In genomic region chr13:51996163-51996562, GRCm38 (mm10) we compare ENCODE assay signal across 27 mouse cellular contexts.
DNase-seq lines count a peak whose midpoint lies in the region; ATAC-seq and TF ChIP-seq lines count a peak whose summit lies in the region.
"Had no signal": no experiment of that assay in that cellular context is flagged by ENCODE, and none has a peak within 500 bp of the region (broad histone marks: within the 10 kb centered on the region; RNA-seq: fewer than 3 reads in every experiment).

No protein-coding gene starts in this region.

- no peak for TF ChIP-seq CTCF in C2C12 (IDR thresholded peaks at IDR 0.05; ENCODE audit: control insufficient read depth, insufficient read depth, insufficient read length)
- TF ChIP-seq CTCF in hindbrain, postnatal 0 days (IDR thresholded peaks at IDR 0.05; ENCODE audit: low read depth) = no peak
- TF ChIP-seq CTCF in forebrain, postnatal 0 days (IDR thresholded peaks at IDR 0.05; ENCODE audit: low read depth) = no peak

- H3ac ChIP-seq in C2C12 (ENCODE audit: control insufficient read depth, insufficient read length, low read depth) (no peak overlapping the region), myocyte (ENCODE audit: control insufficient read depth, insufficient read length) (no peak overlapping the region)

- H3K36me3 ChIP-seq in C2C12 (ENCODE audit: control insufficient read depth, insufficient read depth) (no peaks in the 10 kb centered on the region), myocyte (ENCODE audit: control insufficient read depth, insufficient read depth) (no peaks in the 10 kb centered on the region)
- H3K36me3 ChIP-seq in hindbrain, postnatal 0 days (ENCODE audit: insufficient read depth, low read length) = no peaks in the 10 kb centered on the region
- no peaks in the 10 kb centered on the region for H3K36me3 ChIP-seq in forebrain, postnatal 0 days (ENCODE audit: insufficient read depth)
- H3K36me3 ChIP-seq: embryonic facial prominence, embryonic 13.5 days; heart, embryonic 15.5 days; hindbrain, embryonic 12.5 days; limb, embryonic 12.5 days; lung, embryonic 15.5 days; midbrain, embryonic 13.5 days had no signal

- peak; percentile 65 for DNase-seq in 3T3-L1 (ENCODE audit: low read depth, low spot score)
- DNase-seq in induced T-regulatory cell, adult 2 months (ENCODE audit: low read depth) = peak; percentile 62
- DNase-seq in hindbrain, postnatal 0 days (ENCODE audit: low spot score) = no peak
- no peak for DNase-seq in urinary bladder, postnatal 36 days (ENCODE audit: low spot score in 2 of 2)
- no peak for DNase-seq in forebrain, postnatal 0 days
- DNase-seq: adrenal gland, postnatal 10 days; cerebellum, adult 11-12 months; cerebellum, adult 9-11 months; kidney, adult 9 months; kidney, postnatal 10 days; layer of hippocampus, adult 9-11 months; lung, postnatal 4 days; right cerebral cortex, postnatal 25 days; thymus, adult 18-20 months; thymus, postnatal 36 days had no signal

- no peak overlapping the region for H3K9ac ChIP-seq in hindbrain, postnatal 0 days (replicated peaks; ENCODE audit: low read length)
- no peak overlapping the region for H3K9ac ChIP-seq in forebrain, postnatal 0 days
- H3K9ac ChIP-seq: embryonic facial prominence, embryonic 13.5 days; heart, embryonic 15.5 days; hindbrain, embryonic 12.5 days; limb, embryonic 12.5 days; lung, embryonic 15.5 days; midbrain, embryonic 13.5 days had no signal

- H3K79me2 ChIP-seq in C2C12 (ENCODE audit: control insufficient read depth, insufficient read depth) = no peaks in the 10 kb centered on the region
- no peaks in the 10 kb centered on the region for H3K79me2 ChIP-seq in myocyte (ENCODE audit: control insufficient read depth, insufficient read depth)

- TF ChIP-seq POLR2A in myocyte (IDR thresholded peaks at IDR 0.05; ENCODE audit: insufficient read length, low read depth) = no peak

- no peak overlapping the region for H3K27ac ChIP-seq in hindbrain, postnatal 0 days
- no peak overlapping the region for H3K27ac ChIP-seq in forebrain, postnatal 0 days (ENCODE audit: low read depth, low read length)
- H3K27ac ChIP-seq: embryonic facial prominence, embryonic 13.5 days; heart, embryonic 15.5 days; hindbrain, embryonic 12.5 days; limb, embryonic 12.5 days; lung, embryonic 15.5 days; midbrain, embryonic 13.5 days had no signal

- 68% methylated on average over 4 of the region's 4 CpGs for WGBS in hindbrain, postnatal 0 days
- 75% methylated on average over 4 of the region's 4 CpGs for WGBS in forebrain, postnatal 0 days

- H3K79me3 ChIP-seq in C2C12 (ENCODE audit: low read depth) = no peaks in the 10 kb centered on the region

- H3K27me3 ChIP-seq in C2C12 (ENCODE audit: control insufficient read depth, insufficient read depth, insufficient read length) (no peaks in the 10 kb centered on the region), myocyte (ENCODE audit: control insufficient read depth, insufficient read depth, insufficient read length) (no peaks in the 10 kb centered on the region)
- H3K27me3 ChIP-seq in hindbrain, postnatal 0 days (ENCODE audit: insufficient read depth, low read length) = no peaks in the 10 kb centered on the region
- H3K27me3 ChIP-seq in forebrain, postnatal 0 days (ENCODE audit: insufficient read depth, low read length) = no peaks in the 10 kb centered on the region
- H3K27me3 ChIP-seq: embryonic facial prominence, embryonic 13.5 days; heart, embryonic 15.5 days; hindbrain, embryonic 12.5 days; limb, embryonic 12.5 days; lung, embryonic 15.5 days; midbrain, embryonic 13.5 days had no signal

- H3K4me3 ChIP-seq in C2C12 (ENCODE audit: insufficient read depth, poor library complexity, severe bottlenecking) (no peak overlapping the region), myocyte (no peak overlapping the region)
- H3K4me3 ChIP-seq in hindbrain, postnatal 0 days (ENCODE audit: low read length) = no peak overlapping the region
- H3K4me3 ChIP-seq in forebrain, postnatal 0 days (ENCODE audit: low read depth, low read length) = no peak overlapping the region
- H3K4me3 ChIP-seq: embryonic facial prominence, embryonic 13.5 days; erythroblast, embryonic 14.5 days; heart, embryonic 15.5 days; hindbrain, embryonic 12.5 days; limb, embryonic 12.5 days; lung, embryonic 15.5 days; midbrain, embryonic 13.5 days had no signal

- no peak for ATAC-seq in hindbrain, postnatal 0 days
- no peak for ATAC-seq in forebrain, postnatal 0 days
- ATAC-seq: CD4-positive, CD25-positive, alpha-beta regulatory T cell, adult 4 months; forebrain, embryonic 16.5 days; intestine, postnatal 0 days; midbrain, embryonic 13.5 days had no signal

- peak overlapping the region; percentile 32 for H3K4me2 ChIP-seq in myocyte (ENCODE audit: low read depth)
- no peak overlapping the region for H3K4me2 ChIP-seq in hindbrain, postnatal 0 days (ENCODE audit: low read depth, low read length)
- no peak overlapping the region for H3K4me2 ChIP-seq in forebrain, postnatal 0 days (ENCODE audit: low read depth)
- H3K4me2 ChIP-seq: embryonic facial prominence, embryonic 13.5 days; heart, embryonic 15.5 days; hindbrain, embryonic 12.5 days; limb, embryonic 12.5 days; lung, embryonic 15.5 days; midbrain, embryonic 13.5 days had no signal

- H3K4me1 ChIP-seq in hindbrain, postnatal 0 days (ENCODE audit: insufficient read depth, low read length) = no peaks in the 10 kb centered on the region
- H3K4me1 ChIP-seq in forebrain, postnatal 0 days (ENCODE audit: insufficient read depth) = no peaks in the 10 kb centered on the region
- H3K4me1 ChIP-seq: hindbrain, embryonic 12.5 days; midbrain, embryonic 13.5 days had no signal

- no peaks in the 10 kb centered on the region for H3K9me3 ChIP-seq in hindbrain, postnatal 0 days (ENCODE audit: low read length)
- H3K9me3 ChIP-seq in forebrain, postnatal 0 days (ENCODE audit: low read length) = no peaks in the 10 kb centered on the region
- H3K9me3 ChIP-seq: embryonic facial prominence, embryonic 13.5 days; heart, embryonic 15.5 days; hindbrain, embryonic 12.5 days; limb, embryonic 12.5 days; lung, embryonic 15.5 days; midbrain, embryonic 13.5 days had no signal

TF ChIP-seq in C2C12, 6 proteins besides CTCF, POLR2A, EP300 and RAD21:
- TF ChIP-seq CEBPB (IDR thresholded peaks at IDR 0.05; ENCODE audit: low read depth) (no peak), MYOD1 (IDR thresholded peaks at IDR 0.05; ENCODE audit: control insufficient read depth, insufficient read length, low read depth) (peak; percentile 33), MAX (IDR thresholded peaks at IDR 0.05) (peak; percentile 16)

TF ChIP-seq in myocyte, 11 proteins besides CTCF, POLR2A, EP300 and RAD21:
- TF ChIP-seq MYOG (IDR thresholded peaks at IDR 0.05; ENCODE audit: control insufficient read depth in 1 of 3, insufficient read depth in 1 of 3, insufficient read length in 2 of 3, low read depth in 2 of 3) (no peak), USF1 (IDR thresholded peaks at IDR 0.05; ENCODE audit: low read depth) (no peak), REST (IDR thresholded peaks at IDR 0.05; ENCODE audit: insufficient read depth, insufficient read length) (no peak), CEBPB (IDR thresholded peaks at IDR 0.05; ENCODE audit: insufficient read depth, poor library complexity, severe bottlenecking) (no peak), TCF3 (IDR thresholded peaks at IDR 0.05; ENCODE audit: insufficient read length, low read depth) (no peak), POLR2AphosphoS2 (IDR thresholded peaks at IDR 0.05; ENCODE audit: insufficient read length, low read depth) (no peak), TCF12 (IDR thresholded peaks at IDR 0.05; ENCODE audit: insufficient read depth, poor library complexity, severe bottlenecking) (no peak), MAX (IDR thresholded peaks at IDR 0.05; ENCODE audit: low read depth) (no peak), E2F4 (IDR thresholded peaks at IDR 0.05; ENCODE audit: insufficient read depth) (no peak), SRF (IDR thresholded peaks at IDR 0.05; ENCODE audit: control insufficient read depth, insufficient read length, low read depth) (no peak), MYOD1 (IDR thresholded peaks at IDR 0.05; ENCODE audit: control insufficient read depth in 1 of 3, insufficient read length in 2 of 3, low read depth in 2 of 3) (no peak)
TF ChIP-seq in myocyte: peak in this region for 0.

Comparison
In these comparisons a context has a peak if more than half of its experiments do, and no peak if none do; other contexts are left out.
1. DNase-seq: peak in 3T3-L1 (single experiment) and induced T-regulatory cell, adult 2 months (single experiment); none in hindbrain, postnatal 0 days (single experiment), urinary bladder, postnatal 36 days (0 of 2) and forebrain, postnatal 0 days (single experiment).